Mouse (Mus musculus): ENCODE results near the gene Grb10. TPM values are rescaled to one million over a fixed set of nuclear protein-coding genes. Genes with fewer than 3 reads are reported as not detected.

Grb10 gene
- total RNA-seq, 1 experiment from 2014 or later: not detected

DNA sequence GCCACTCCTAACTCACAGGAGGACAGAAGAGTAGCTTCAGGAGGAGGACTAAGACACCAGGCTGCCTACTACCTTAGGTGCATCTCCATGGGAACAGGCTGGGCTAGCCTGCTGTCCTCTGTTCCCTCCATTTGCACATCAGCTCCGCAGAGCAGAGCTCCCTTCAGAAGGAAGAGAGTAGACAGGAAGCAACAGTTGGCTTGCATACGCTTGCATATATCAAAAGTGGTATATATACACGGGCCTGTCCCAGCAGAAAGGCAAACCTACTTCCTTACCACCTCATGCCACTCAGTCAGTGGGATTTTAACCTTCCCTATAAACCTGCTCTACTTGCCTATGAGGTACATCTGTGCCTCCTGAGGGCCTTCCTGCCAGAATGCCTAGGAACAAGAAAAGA is 149.8 kb downstream of the Grb10 start:
- ATAC-seq (replicated peaks; ENCODE audit: insufficient number of reproducible peaks, low FRiP score, low TSS enrichment, poor library complexity, severe bottlenecking): no peak

DNA sequence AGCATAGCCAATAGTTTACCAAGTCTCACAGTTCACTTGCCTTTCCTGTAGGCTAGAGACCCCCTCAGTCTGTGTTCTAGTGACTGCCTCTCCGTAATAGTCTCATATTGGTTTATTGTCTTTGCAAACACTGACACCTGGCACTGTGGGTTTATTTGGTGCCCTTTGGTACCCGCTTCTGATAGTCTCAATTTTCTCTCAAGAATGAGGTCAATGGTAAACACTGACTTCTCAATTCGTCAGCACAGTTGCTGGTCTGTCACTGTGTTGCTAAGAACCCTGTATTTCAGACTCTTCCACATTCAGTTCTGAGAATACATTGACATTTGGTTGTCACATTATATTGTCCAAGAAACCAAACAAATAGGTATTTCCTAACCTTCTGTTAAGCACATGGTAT is 150.4 kb downstream of the Grb10 start:
- ATAC-seq (replicated peaks; ENCODE audit: insufficient number of reproducible peaks, low FRiP score, low TSS enrichment, poor library complexity, severe bottlenecking): no peak

DNA sequence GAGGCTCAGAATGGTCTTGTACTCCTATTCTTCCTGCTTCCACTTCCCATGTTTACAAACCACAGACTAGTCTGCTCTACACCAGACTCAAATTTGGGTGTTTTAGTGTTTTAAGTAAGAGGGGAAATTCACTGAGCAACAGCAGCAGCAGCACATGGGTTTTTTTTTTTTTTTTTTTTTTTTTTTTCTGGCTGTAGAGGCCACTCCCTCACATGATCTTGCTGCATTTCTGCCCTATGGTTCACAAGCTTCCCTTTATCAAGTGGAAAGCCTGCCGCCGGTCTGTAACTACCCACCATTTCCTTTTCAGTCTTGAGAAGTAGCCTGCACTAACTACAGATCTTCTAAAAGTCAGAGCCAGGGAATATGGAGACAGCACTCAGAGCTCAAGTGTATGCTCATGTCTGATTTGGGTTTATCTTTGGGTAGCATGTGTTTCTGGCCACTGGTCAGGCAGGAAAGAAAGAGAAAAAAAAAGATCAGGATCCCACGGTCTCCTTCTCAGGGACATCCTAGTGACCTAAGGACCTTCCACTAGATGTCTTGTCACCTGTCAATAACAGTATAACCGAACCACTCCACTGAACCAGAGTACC is 152.0 kb downstream of the Grb10 start:
- no peak for ATAC-seq (replicated peaks; ENCODE audit: insufficient number of reproducible peaks, low FRiP score, low TSS enrichment, poor library complexity, severe bottlenecking)

DNA sequence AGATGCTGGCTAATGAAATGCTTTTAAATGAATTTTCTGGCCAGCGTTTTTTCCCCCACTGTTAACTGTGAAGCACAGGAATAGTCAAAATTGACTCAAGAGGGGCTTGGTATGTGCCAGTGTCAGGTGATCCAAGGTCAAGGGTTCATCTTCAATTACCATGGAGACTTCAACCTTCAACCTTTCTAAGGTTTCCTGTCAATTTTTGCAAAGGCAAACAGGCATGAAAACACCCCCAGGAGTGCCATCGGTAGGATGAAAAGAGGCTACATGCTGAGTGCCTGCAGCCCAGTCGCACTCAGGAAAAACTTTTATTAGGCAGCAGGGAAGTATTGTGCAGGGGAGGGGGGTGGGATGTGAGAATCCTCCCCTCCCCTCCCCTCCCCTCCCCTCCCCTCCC is 152.6 kb downstream of the Grb10 start:
- ATAC-seq (replicated peaks; ENCODE audit: insufficient number of reproducible peaks, low FRiP score, low TSS enrichment, poor library complexity, severe bottlenecking): no peak

GRCm38 (mm10) chr11:11885246-11885643 is 153.2 kb downstream of the Grb10 start:
- ATAC-seq (replicated peaks; ENCODE audit: insufficient number of reproducible peaks, low FRiP score, low TSS enrichment, poor library complexity, severe bottlenecking): no peak

DNA sequence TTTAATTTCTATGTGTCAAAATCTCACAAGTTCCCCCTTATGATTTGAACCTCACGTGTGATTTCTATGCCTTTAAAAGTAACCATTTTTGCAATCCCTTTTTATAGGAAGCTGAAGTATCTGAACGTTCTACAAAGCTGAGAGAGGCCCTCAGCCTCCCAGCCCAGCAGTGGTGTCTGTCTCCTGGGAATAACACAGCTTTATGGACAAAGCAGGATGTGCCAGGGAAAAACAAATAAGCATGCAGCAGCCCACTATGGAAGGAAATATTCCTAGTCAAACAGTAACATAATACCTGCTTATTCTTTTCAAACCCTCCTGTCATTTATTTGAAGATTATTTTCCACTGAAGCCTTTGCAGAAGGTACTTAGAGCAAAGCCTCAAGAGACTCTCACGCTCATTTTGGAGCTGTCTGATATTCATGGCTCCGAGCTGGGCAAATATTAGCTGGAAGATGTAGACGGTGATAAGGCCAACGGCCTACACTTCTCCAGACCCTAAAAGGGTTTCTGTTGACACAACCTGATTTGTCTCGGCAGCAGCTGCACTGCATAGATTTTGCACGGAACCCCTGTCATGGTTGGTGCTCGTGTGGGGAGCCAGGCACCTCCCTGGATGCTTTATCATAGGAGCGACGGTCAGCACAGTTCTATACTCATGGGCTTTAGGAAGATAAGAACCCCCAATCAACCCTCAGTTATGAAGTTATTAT is 153.8 kb downstream of the Grb10 start:
- ATAC-seq (replicated peaks; ENCODE audit: insufficient number of reproducible peaks, low FRiP score, low TSS enrichment, poor library complexity, severe bottlenecking): no peak

GRCm38 (mm10) chr11:11881783-11882155 is 156.7 kb downstream of the Grb10 start:
- no peak for ATAC-seq (replicated peaks; ENCODE audit: insufficient number of reproducible peaks, low FRiP score, low TSS enrichment, poor library complexity, severe bottlenecking)

DNA sequence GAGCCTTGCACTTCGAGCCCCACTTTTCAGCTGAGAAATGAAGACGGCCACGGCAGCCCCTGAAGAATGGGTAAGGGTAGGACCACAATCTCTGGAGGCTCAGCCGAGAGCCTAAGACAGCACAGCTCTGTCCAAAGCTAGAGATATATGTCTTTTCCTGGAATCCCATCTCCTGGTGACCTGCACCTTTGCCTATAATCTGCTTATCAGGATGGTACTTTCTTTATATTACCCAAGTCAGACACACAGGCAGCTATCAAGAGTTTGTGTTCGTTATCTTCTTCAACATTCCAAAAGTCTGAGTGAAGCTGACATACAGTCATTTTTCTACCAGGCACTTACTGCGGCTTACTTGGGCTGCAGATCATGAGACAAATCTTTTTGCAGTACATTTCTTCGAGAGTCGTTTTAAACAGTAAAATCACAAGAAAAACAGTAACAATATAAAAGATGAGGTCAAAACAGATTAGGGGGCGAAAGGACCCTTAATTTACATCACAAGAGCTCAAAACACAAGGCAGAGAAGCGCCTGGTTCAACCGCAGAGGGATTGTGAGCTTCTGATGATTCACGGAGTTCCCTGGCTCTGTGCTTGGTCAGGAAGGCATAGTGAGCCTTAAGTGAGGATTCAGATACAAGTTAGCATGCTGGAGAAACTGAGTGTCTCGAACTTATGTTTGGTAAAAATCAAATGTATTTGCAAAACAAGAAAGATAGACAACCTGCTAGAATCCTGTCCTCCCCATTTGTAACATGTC is 157.3 kb downstream of the Grb10 start:
- no peak for ATAC-seq (replicated peaks; ENCODE audit: insufficient number of reproducible peaks, low FRiP score, low TSS enrichment, poor library complexity, severe bottlenecking)

Other genes with a start within 250 kb of the Grb10 start
- gene Fignl1, start 229.7 kb downstream of the Grb10 start, total RNA-seq (2017): 1.8 to 4.7 TPM (median 4.7 TPM) in 3 replicates
- not detected in 3 replicates for gene Ddc, start 140.5 kb downstream of the Grb10 start, total RNA-seq (2017)